8 mouse cellular contexts compared by ENCODE assay signal in genomic region chr10:8804292-8804691, GRCm38 (mm10).
A peak's percentile ranks its signal among the peaks of the same experiment; 100 is the strongest.
DNase-seq lines count a peak whose midpoint lies in the region; ATAC-seq and TF ChIP-seq lines count a peak whose summit lies in the region.

No protein-coding gene starts in this region.

- no peaks in the 10 kb centered on the region for H3K9me3 ChIP-seq in heart, embryonic 16.5 days (replicated peaks; ENCODE audit: control insufficient read depth, low read length)
- no peaks in the 10 kb centered on the region for H3K9me3 ChIP-seq in stomach, embryonic 15.5 days

- WGBS in heart, embryonic 16.5 days, result 35% methylated on average over 8 of the region's 8 CpGs
- 30% methylated on average over 8 of the region's 8 CpGs for WGBS in stomach, embryonic 15.5 days

- no peak overlapping the region for H3K4me2 ChIP-seq in heart, embryonic 16.5 days (ENCODE audit: low read depth, low read length)
- H3K4me2 ChIP-seq in stomach, embryonic 15.5 days, result no peak overlapping the region

- no peaks in the 10 kb centered on the region for H3K36me3 ChIP-seq in heart, embryonic 16.5 days (ENCODE audit: control insufficient read depth, insufficient read depth)
- 0 out of 2 replicates have a peak, but pooled peaks cover 4% of the 10 kb centered on the region for H3K36me3 ChIP-seq in stomach, embryonic 15.5 days

- H3K4me3 ChIP-seq in heart, embryonic 16.5 days (ENCODE audit: low read length), result no peak overlapping the region
- no peak overlapping the region for H3K4me3 ChIP-seq in layer of hippocampus, adult 2 months
- H3K4me3 ChIP-seq in stomach, embryonic 15.5 days (replicated peaks), result no peak overlapping the region

- DNase-seq in adrenal gland, postnatal 10 days, result peak; percentile 44
- no peak for DNase-seq in adrenal gland, adult 8-10 months
- DNase-seq in layer of hippocampus, adult 2 months (ENCODE audit: low spot score in 2 of 2), result peak; percentile 54 to 62
- DNase-seq in lung, postnatal 36 days, result peak; percentile 76
- no peak for DNase-seq in c-Kit-positive CD71-positive TER-119-positive erythroid progenitor cells, embryonic 14.5 days (ENCODE audit: low spot score)

- peaks cover 38% of the 10 kb centered on the region for H3K4me1 ChIP-seq in heart, embryonic 16.5 days (ENCODE audit: control insufficient read depth, insufficient read depth, low read length)
- H3K4me1 ChIP-seq in stomach, embryonic 15.5 days, result 0 out of 2 replicates have a peak, but pooled peaks cover 4% of the 10 kb centered on the region

- H3K27ac ChIP-seq in heart, embryonic 16.5 days (ENCODE audit: low read length), result no peak overlapping the region
- peak overlapping the region; percentile 90 for H3K27ac ChIP-seq in layer of hippocampus, adult 2 months
- no peak overlapping the region for H3K27ac ChIP-seq in stomach, embryonic 15.5 days

- 0 out of 2 replicates have a peak, but pooled peaks have one; percentile 39 for ATAC-seq in common myeloid progenitor, adult 5-6 weeks (replicated peaks; ENCODE audit: low read depth, poor library complexity, severe bottlenecking)
- peak; percentile 46 for ATAC-seq in heart, embryonic 16.5 days (replicated peaks; ENCODE audit: extremely low read depth, insufficient read depth, low FRiP score)
- peak; percentile 27; the same call in 1 of the 2 replicates for ATAC-seq in stomach, embryonic 15.5 days (ENCODE audit: insufficient read depth, low FRiP score, low read depth)

- no peak for TF ChIP-seq CTCF in layer of hippocampus, adult 2 months (conservative IDR thresholded peaks at IDR 0.05)

- H3K27me3 ChIP-seq in heart, embryonic 16.5 days (ENCODE audit: control insufficient read depth, insufficient read depth, low read length), result no peaks in the 10 kb centered on the region
- H3K27me3 ChIP-seq in stomach, embryonic 15.5 days (replicated peaks), result no peaks in the 10 kb centered on the region

- no peak overlapping the region for H3K9ac ChIP-seq in heart, embryonic 16.5 days (ENCODE audit: low read length)
- H3K9ac ChIP-seq in stomach, embryonic 15.5 days, result no peak overlapping the region

Comparison
In these comparisons a context has a peak if more than half of its experiments do, and no peak if none do; other contexts are left out.
1. DNase-seq: peak in adrenal gland, postnatal 10 days (single experiment), layer of hippocampus, adult 2 months (2 of 2) and lung, postnatal 36 days (single experiment); none in adrenal gland, adult 8-10 months (single experiment) and c-Kit-positive CD71-positive TER-119-positive erythroid progenitor cells, embryonic 14.5 days (single experiment).
2. Peak in every context shown above with its lines, with median percentiles within 50 percentile points of each other: ATAC-seq.